Mouse (Mus musculus) forebrain, postnatal 0 days (tissue): Measurements from ENCODE around the gene Wdr81. TPM values are rescaled to one million over a fixed set of nuclear protein-coding genes. Genes with fewer than 3 reads are reported as not detected.

Experiments used
- ATAC-seq: fragments of 200-750 bp; cut with Nextera tagmentation; 2 replicates; pipeline ENCODE4 v1.8.0; 2017; ENCODE audit warnings: mild to moderate bottlenecking, moderate library complexity
- DNase-seq: peaks from one replicate; pipeline ENCODE4 v3.0.0-alpha.2; 2015
- H3K27ac ChIP-seq: fragments of 300-500 bp; sonication (generic); 2 replicates; pipeline ENCODE4 v1.5.1; 2014; ENCODE audit warnings: low read depth, mild to moderate bottlenecking, antibody characterized with exemption, low read length, moderate library complexity, mixed read lengths
- H3K27me3 ChIP-seq: fragments of 300-500 bp; sonication (generic); 2 replicates; pipeline ENCODE4 v1.6.1; 2014; ENCODE audit warnings: mild to moderate bottlenecking, low read length, mixed read lengths; ENCODE audit not compliant: insufficient read depth
- H3K36me3 ChIP-seq: fragments of 300-500 bp; sonication (generic); 2 replicates; pipeline ENCODE4 v1.6.1; 2014; ENCODE audit warnings: mild to moderate bottlenecking, moderate library complexity; ENCODE audit not compliant: insufficient read depth
- H3K4me1 ChIP-seq: fragments of 300-500 bp; sonication (generic); 2 replicates; pipeline ENCODE4 v1.6.1; 2014; ENCODE audit warnings: antibody characterized with exemption; ENCODE audit not compliant: insufficient read depth
- H3K4me2 ChIP-seq: fragments of 300-500 bp; sonication (generic); 2 replicates; pipeline ENCODE4 v1.6.1; 2014; ENCODE audit warnings: low read depth, mild to moderate bottlenecking, moderate library complexity
- H3K4me3 ChIP-seq: fragments of 300-500 bp; sonication (generic); 2 replicates; pipeline ENCODE4 v1.5.1; 2014; ENCODE audit warnings: low read depth, low read length, mixed read lengths
- H3K9ac ChIP-seq: fragments of 300-500 bp; sonication (generic); 2 replicates; pipeline ENCODE4 v1.6.1; 2014; ENCODE audit warnings: mild to moderate bottlenecking
- H3K9me3 ChIP-seq: fragments of 300-500 bp; sonication (generic); 2 replicates; pipeline ENCODE4 v1.6.1; 2016; ENCODE audit warnings: low read length
- CTCF ChIP-seq: sonication (generic); IDR thresholded peaks from 2 replicates; pipeline ENCODE4 v1.5.1; 2016; ENCODE audit warnings: antibody characterized with exemption, control low read depth, low read depth
- WGBS: fragments of 180-500 bp; shearing (Covaris S2); extraction: QIAGEN DNeasy Blood & Tissue Kit; methylation state at CpG from one replicate; pipeline ENCODE4 v1.1.7; 2014; 5-methylcytosine and 5-hydroxymethylcytosine counted together
- polyA plus RNA-seq: library from polyadenylated mRNA; unstranded; fragments of >200 nt; fragmentation: Nextera tagmentation; extraction: Ambion mirVana; gene quantifications from 2 replicates; pipeline ENCODE4 v1.2.1, GENCODE M21; 2015
- total RNA-seq: library from RNA; depleted of rRNA; stranded (reverse); fragments of >200 nt; gene quantifications from 2 replicates; pipeline ENCODE4 v1.2.3, GENCODE M21; 2014

The Wdr81 gene
- total and polyA plus RNA-seq, 2 experiments from 2014 or later, result 4.9 to 15.8 TPM

DNA sequence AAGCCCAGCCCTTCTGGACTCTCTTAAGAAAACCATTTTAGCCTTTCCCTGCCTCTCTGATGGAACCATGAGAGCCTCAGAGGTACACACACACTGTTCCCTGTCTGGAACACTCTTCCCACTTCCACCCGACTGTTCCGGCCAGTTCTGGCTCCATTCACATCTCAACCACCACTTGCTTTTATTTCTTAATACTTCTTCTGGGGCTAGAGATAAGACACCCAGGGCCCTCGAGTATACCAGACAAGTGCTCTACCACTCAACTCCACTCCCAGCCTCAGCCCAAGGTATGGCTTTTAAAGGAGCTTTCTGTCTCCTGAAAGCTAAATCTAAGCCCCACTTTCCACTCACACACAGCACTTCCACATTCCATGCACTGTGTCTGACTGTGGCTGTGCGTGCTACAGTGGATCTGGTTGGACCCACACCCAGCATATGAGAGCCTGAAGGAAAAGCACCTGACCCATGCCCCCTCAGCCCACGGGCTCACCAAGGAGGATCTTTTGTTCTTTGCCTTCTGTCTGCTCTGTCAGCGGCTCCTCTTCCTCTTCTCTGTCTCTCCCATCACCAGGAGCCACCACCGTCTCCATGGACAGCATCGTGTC is 4.1 kb downstream of the Wdr81 start:
- H3K27me3 ChIP-seq, result no peaks in the 10 kb centered on the region
- DNase-seq (no peak), ATAC-seq (no peak)
- H3K4me1 ChIP-seq, result 0 out of 2 replicates have a peak, but pooled peaks cover 8% of the 10 kb centered on the region
- no peak overlapping the region for H3K4me2 ChIP-seq
- no peaks in the 10 kb centered on the region for H3K9me3 ChIP-seq
- H3K36me3 ChIP-seq, result peaks cover 46% of the 10 kb centered on the region
- no peak overlapping the region for H3K4me3 ChIP-seq
- WGBS, result 87% methylated on average over 8 of the region's 8 CpGs
- H3K9ac ChIP-seq, result no peak overlapping the region
- TF ChIP-seq CTCF, result no peak
- H3K27ac ChIP-seq, result no peak overlapping the region

DNA sequence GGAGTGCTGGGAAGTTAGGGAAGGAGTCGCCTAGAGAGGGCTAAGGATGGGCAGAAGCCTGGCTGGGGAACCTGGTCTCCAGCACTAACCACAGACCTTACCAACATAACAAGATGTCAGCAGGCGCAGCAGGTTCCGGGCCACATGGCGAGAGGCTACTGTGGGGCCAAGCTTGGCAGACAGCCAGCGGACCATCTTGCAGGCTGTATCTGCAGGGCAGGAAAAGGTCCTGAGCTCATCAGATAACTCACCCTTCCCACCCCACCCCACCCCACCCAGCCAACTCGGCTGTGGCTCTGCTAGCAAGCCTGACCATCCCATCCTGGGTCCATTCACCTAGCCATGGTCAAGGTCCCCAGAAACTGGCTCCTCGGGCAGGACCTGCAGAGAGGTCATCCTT is 4.8 kb downstream of the Wdr81 start:
- H3K9me3 ChIP-seq, result no peaks in the 10 kb centered on the region
- no peaks in the 10 kb centered on the region for H3K27me3 ChIP-seq
- H3K9ac ChIP-seq, result no peak overlapping the region
- ATAC-seq (no peak), DNase-seq (no peak)
- no peak overlapping the region for H3K4me2 ChIP-seq
- peaks cover 46% of the 10 kb centered on the region for H3K36me3 ChIP-seq
- no peak overlapping the region for H3K27ac ChIP-seq
- TF ChIP-seq CTCF, result no peak
- H3K4me3 ChIP-seq, result no peak overlapping the region
- WGBS, result 79% methylated on average over 7 of the region's 7 CpGs
- 0 out of 2 replicates have a peak, but pooled peaks cover 8% of the 10 kb centered on the region for H3K4me1 ChIP-seq

DNA sequence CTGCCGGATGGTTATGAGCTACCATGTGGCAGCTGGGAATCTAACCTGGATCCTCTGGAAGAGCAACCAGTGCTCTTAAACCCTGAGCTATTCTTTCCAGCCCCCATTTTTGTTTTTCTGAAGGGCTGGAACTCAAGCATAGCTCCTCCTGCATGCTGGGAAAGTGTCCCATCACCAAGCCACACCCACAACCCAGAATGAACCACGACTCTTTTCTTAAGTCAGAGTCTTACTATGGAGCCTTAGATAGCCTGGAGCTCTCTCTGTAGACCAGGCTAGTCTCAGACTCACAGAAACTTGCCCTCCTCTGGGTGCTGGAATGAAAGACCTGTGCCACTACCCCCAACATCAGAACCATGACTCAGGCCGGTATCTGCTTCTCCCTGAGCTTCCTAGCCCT is 5.9 kb downstream of the Wdr81 start:
- 0 out of 2 replicates have a peak, but pooled peaks cover 2% of the 10 kb centered on the region for H3K4me1 ChIP-seq
- no peaks in the 10 kb centered on the region for H3K9me3 ChIP-seq
- 88% methylated on average over 3 of the region's 3 CpGs for WGBS
- no peak for DNase-seq
- H3K9ac ChIP-seq, result no peak overlapping the region
- H3K4me2 ChIP-seq, result no peak overlapping the region
- H3K27ac ChIP-seq, result no peak overlapping the region
- peaks cover 52% of the 10 kb centered on the region for H3K36me3 ChIP-seq
- no peaks in the 10 kb centered on the region for H3K27me3 ChIP-seq
- H3K4me3 ChIP-seq, result no peak overlapping the region
- ATAC-seq, result no peak
- no peak for TF ChIP-seq CTCF

DNA sequence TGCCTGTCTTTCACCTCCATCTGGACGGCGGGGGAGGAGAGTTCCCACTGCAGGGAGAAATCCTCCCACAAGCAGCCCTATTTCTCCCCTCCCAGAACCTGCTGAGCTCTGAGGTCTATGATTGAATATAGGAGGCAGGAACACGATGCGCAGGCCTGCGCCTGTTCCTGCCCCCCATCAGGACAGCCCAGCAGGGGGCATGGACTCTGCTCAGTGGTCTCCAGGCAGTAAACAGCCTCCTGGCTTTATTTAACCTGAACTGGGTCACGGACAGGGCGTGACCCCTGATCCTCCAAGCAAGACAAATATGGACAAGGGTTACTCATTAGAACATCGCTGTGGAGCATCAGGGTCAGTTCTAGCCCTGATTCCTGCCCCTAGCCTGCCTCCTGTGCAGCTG is 10.8 kb downstream of the Wdr81 start:
- no peak for ATAC-seq
- no peaks in the 10 kb centered on the region for H3K27me3 ChIP-seq
- no peaks in the 10 kb centered on the region for H3K4me1 ChIP-seq
- TF ChIP-seq CTCF, result no peak
- H3K9me3 ChIP-seq, result no peaks in the 10 kb centered on the region
- 59% methylated on average over 8 of the region's 8 CpGs for WGBS
- H3K27ac ChIP-seq, result no peak overlapping the region
- H3K36me3 ChIP-seq, result peaks cover 51% of the 10 kb centered on the region
- DNase-seq, result no peak
- no peak overlapping the region for H3K4me3 ChIP-seq
- no peak overlapping the region for H3K9ac ChIP-seq
- no peak overlapping the region for H3K4me2 ChIP-seq

DNA sequence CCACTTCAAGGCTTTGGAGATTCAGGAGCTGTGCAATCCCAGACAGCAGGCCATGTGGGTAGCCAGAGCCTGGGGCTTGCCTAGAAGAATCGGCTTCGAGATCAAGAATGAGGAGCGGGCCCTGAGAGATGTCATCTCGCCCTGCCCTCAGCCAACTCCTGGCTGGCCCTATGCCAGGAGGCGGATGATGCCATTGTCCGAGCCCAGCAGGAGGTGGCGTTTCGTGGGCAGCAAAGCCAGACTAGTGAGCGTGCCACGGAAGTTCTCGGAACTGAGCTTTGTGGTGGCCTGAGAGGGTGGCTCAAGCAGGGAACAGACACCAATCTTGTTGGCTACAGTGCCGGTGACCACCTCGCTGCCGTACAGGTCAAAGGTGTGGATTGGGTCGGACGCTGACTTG is 12.9 kb downstream of the Wdr81 start:
- no peak overlapping the region for H3K27ac ChIP-seq
- no peak overlapping the region for H3K9ac ChIP-seq
- no peaks in the 10 kb centered on the region for H3K9me3 ChIP-seq
- no peak for TF ChIP-seq CTCF
- H3K36me3 ChIP-seq, result peaks cover 30% of the 10 kb centered on the region
- H3K27me3 ChIP-seq, result no peaks in the 10 kb centered on the region
- 56% methylated on average over 16 of the region's 16 CpGs for WGBS
- ATAC-seq (no peak), DNase-seq (no peak)
- no peak overlapping the region for H3K4me2 ChIP-seq
- no peaks in the 10 kb centered on the region for H3K4me1 ChIP-seq
- no peak overlapping the region for H3K4me3 ChIP-seq

DNA sequence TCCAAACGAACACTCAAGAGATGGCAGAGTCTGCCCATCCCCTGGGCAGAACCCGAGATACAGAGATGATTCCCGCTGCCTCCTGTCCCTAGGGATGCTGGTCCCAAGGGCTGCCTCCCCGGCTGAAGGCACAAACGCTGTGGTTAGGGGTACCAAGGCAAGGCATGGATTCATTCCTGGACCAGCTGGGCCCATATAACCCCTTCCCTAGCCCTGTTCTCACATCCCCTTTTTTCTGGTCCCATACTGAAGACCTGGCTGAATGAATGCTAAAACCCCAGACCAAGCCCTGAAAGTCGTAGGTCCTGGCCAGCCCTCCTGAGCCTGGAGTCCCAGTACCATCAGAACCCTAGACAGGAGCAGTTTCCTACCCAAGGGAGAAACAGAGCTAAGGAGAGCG is 13.5 kb downstream of the Wdr81 start:
- 90% methylated on average over 7 of the region's 7 CpGs for WGBS

DNA sequence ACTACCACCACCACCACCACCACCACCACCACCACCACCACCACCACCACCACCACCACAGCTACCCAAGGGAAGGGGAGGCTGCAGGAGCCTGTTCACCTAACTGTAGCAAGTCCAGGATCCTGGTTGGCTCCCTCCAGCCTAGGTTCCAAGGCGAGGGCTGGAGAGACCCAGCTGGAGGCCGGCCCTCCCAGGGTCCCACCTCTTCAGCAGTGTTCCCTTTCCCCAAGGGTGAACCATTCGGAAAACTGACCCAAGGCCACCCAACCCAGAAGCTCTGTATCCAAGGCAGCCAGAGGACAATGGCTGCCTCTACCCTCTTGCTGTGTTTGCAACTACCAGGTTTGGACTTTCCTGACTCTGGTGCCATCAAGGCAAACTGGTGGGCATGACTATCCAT is 14.6 kb downstream of the Wdr81 start:
- no peak for DNase-seq
- Histone ChIP-seq H3K9me3 (no peaks in the 10 kb centered on the region), H3K27ac (no peak overlapping the region), H3K4me2 (no peak overlapping the region), H3K36me3 (peaks cover 18% of the 10 kb centered on the region; the same call in 1 of the 2 replicates), H3K9ac (no peak overlapping the region), H3K4me3 (no peak overlapping the region), H3K27me3 (no peaks in the 10 kb centered on the region), H3K4me1 (no peaks in the 10 kb centered on the region)
- no peak for ATAC-seq
- no peak for TF ChIP-seq CTCF
- WGBS, result 89% methylated on average over 3 of the region's 3 CpGs

More for the DNA sequence above, 13.5 kb downstream of the Wdr81 start:
- no peak overlapping the region for H3K9ac ChIP-seq
- H3K9me3 ChIP-seq, result no peaks in the 10 kb centered on the region
- no peak for DNase-seq
- H3K27ac ChIP-seq, result no peak overlapping the region
- H3K4me1 ChIP-seq, result no peaks in the 10 kb centered on the region
- H3K4me3 ChIP-seq, result no peak overlapping the region
- H3K27me3 ChIP-seq, result no peaks in the 10 kb centered on the region
- H3K4me2 ChIP-seq, result no peak overlapping the region
- peaks cover 25% of the 10 kb centered on the region for H3K36me3 ChIP-seq
- TF ChIP-seq CTCF, result no peak
- ATAC-seq, result no peak

DNA sequence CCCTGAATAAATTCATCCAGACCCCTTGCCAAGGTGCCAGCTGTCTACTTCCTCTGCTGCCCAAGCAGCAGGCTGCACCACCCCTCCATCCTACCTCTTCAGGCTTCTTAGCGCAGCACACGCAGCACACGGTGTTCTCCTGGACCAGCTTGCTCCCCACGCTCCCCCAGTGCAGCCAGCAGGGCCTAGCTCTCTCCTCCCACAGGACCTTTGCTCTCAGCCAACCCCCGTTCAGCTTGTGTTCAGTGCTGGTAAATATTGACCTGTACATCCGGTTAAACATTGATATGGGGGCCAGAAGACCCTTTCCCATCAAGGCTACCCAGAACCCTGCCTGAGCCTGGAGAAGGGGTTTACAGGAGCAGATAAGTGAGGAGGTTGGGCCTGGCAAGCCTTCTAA is 15.2 kb downstream of the Wdr81 start, which contains the start of gene Serpinf2:
Gene Serpinf2, minus strand, starts transcription at position 229 of the 400 bp plus-strand sequence.
- no peak for ATAC-seq

More for the DNA sequence above, 15.2 kb downstream of the Wdr81 start, which contains the start of gene Serpinf2:
- no peak for TF ChIP-seq CTCF
- H3K4me1 ChIP-seq, result no peaks in the 10 kb centered on the region
- H3K4me3 ChIP-seq, result no peak within 1 kb of the TSS
- no peaks in the 10 kb centered on the region for H3K9me3 ChIP-seq
- H3K4me2 ChIP-seq, result no peak within 1 kb of the TSS
- no peak within 1 kb of the TSS for H3K9ac ChIP-seq
- WGBS, result 88% methylated on average over 6 of the region's 6 CpGs
- H3K27ac ChIP-seq, result no peak within 1 kb of the TSS
- H3K36me3 ChIP-seq, result peaks cover 16% of the 10 kb centered on the region; the same call in 1 of the 2 replicates
- H3K27me3 ChIP-seq, result no peaks in the 10 kb centered on the region
- DNase-seq, result no peak
